Mouse (Mus musculus): ENCODE measurements at regions not wholly inside any gene's neighbourhood (a gene's known extent, or its start where the extent isn't known, plus 50 kb on each side); places are given as distances from the start of the nearest gene placed in this dataset.

DNA sequence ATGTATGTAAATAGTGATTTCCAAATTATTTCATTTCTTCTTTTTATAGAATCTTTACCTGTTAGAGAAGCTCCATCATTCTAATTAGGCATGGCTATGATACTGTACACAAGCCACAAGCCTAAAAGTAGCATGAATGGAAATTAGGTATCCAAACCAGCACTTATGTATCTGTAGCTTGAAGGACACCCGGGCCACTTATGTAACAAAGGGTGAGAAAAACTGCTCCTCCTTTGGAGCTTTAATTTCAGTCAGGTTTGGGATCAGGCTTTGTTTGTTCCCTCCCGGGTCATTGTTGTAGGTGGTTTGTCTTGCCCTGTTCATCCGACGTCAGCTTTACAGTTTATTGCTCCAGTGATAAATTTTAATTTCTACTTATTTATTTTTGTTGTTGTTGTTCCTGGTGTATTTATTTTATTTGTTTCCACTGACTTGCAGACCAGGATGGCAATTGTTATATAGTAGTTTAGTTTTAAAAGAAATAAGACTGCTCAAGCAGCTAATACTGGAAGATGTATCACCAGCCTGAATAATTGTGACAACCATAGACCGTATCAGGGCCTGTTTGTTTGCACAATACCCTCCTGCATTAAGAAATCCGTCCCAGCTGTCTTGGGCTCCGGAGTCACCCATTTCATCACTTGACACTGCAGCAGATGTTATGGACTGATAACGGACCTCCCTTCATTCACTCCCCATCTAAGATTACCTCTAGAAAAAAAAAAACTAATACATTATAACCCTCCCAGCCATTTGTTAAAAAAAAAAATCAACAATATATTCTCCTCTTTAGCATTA, 1181.7 kb upstream of the Celf2 start:
- ATAC-seq (ENCODE audit: low read depth) = no peak
- WGBS = 35% methylated on average over 8 of the region's 8 CpGs
- H3K9me3 ChIP-seq (ENCODE audit: control insufficient read depth, low read length) = no peaks in the 10 kb centered on the region
- H3K27me3 ChIP-seq (ENCODE audit: control insufficient read depth, insufficient read depth, low read length) = no peaks in the 10 kb centered on the region
- no peak overlapping the region for H3K4me3 ChIP-seq (ENCODE audit: low read depth, low read length)
- no peak overlapping the region for H3K9ac ChIP-seq (replicated peaks; ENCODE audit: low read depth, low read length)
- no peaks in the 10 kb centered on the region for H3K4me1 ChIP-seq (ENCODE audit: control insufficient read depth, insufficient read depth, low read length)
- H3K4me2 ChIP-seq (ENCODE audit: low read depth, low read length) = no peak overlapping the region
- no peaks in the 10 kb centered on the region for H3K36me3 ChIP-seq (ENCODE audit: control insufficient read depth, insufficient read depth, low read length)
- no peak overlapping the region for H3K27ac ChIP-seq (ENCODE audit: low read depth, low read length)

DNA sequence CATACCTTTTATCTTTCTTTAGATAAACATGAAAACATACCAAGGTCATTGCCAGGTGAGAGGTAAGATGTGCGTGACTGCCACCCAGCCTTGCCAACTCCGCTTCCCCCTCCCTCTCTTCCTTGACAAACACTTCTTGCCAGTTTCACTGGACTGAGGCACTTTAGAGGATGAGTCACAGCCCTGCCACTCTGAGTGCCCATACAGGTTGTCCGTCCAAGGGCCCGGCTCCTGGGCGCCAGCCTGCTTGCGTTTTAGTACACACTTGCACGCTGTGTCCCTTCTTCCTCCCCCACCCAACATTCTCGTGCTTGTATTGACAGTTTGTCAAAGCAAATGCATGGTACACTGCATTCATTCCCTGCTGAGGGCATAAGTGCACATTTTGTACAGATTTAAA, 1151.7 kb upstream of the 4930412O13Rik start:
- H3K4me3 ChIP-seq (ENCODE audit: low read depth, low read length) = no peak overlapping the region
- H3K27ac ChIP-seq (ENCODE audit: low read depth, low read length) = no peak overlapping the region
- no peaks in the 10 kb centered on the region for H3K9me3 ChIP-seq (ENCODE audit: control insufficient read depth, low read length)
- no peaks in the 10 kb centered on the region for H3K36me3 ChIP-seq (ENCODE audit: control insufficient read depth, insufficient read depth, low read length)
- H3K27me3 ChIP-seq (ENCODE audit: control insufficient read depth, insufficient read depth, low read length) = no peaks in the 10 kb centered on the region
- no peak overlapping the region for H3K9ac ChIP-seq (replicated peaks; ENCODE audit: low read depth, low read length)
- WGBS = 88% methylated on average over 8 of the region's 8 CpGs
- H3K4me2 ChIP-seq (ENCODE audit: low read depth, low read length) = no peak overlapping the region
- ATAC-seq (ENCODE audit: low read depth) = no peak
- H3K4me1 ChIP-seq (ENCODE audit: control insufficient read depth, insufficient read depth, low read length) = no peaks in the 10 kb centered on the region

- Histone ChIP-seq H3K27ac (ENCODE audit: low read depth, low read length) (no peak overlapping the region), H3K9ac (replicated peaks; ENCODE audit: low read depth, low read length) (no peak overlapping the region), H3K36me3 (ENCODE audit: control insufficient read depth, insufficient read depth, low read length) (no peaks in the 10 kb centered on the region), H3K27me3 (ENCODE audit: control insufficient read depth, insufficient read depth, low read length) (no peaks in the 10 kb centered on the region), H3K4me3 (ENCODE audit: low read depth, low read length) (no peak overlapping the region), H3K4me1 (ENCODE audit: control insufficient read depth, insufficient read depth, low read length) (no peaks in the 10 kb centered on the region), H3K9me3 (ENCODE audit: control insufficient read depth, low read length) (no peaks in the 10 kb centered on the region), H3K4me2 (ENCODE audit: low read depth, low read length) (no peak overlapping the region)
- 19% methylated on average over 1 of the region's 1 CpGs for WGBS
- ATAC-seq (ENCODE audit: low read depth) = no peak
Measured at GRCm38 (mm10) chr2:8754142-8754541, 1126.9 kb upstream of the 4930412O13Rik start.

DNA sequence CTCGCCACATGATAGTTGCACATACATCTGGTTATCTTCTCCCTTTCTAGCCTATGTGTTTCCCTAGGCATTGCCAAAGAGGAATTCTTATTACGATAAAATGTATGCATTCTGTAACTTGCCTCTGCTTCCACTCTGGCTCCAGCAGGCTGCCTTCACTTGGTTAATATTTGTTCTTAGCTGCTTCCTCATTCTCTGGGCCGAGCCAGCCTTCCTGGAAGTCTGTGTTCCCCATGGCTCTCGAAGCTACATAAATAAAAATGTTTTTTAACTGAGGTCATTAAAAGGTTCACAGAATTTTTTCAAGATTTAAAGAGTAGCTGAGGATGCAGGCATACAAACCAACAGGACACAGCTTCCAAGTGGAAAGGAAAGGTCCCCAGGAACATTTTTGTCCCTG, 1124.5 kb upstream of the 4930412O13Rik start:
- Histone ChIP-seq H3K4me2 (ENCODE audit: low read depth, low read length) (no peak overlapping the region), H3K27ac (ENCODE audit: low read depth, low read length) (no peak overlapping the region), H3K36me3 (ENCODE audit: control insufficient read depth, insufficient read depth, low read length) (no peaks in the 10 kb centered on the region), H3K9ac (replicated peaks; ENCODE audit: low read depth, low read length) (no peak overlapping the region), H3K9me3 (ENCODE audit: control insufficient read depth, low read length) (no peaks in the 10 kb centered on the region), H3K4me1 (ENCODE audit: control insufficient read depth, insufficient read depth, low read length) (no peaks in the 10 kb centered on the region), H3K27me3 (ENCODE audit: control insufficient read depth, insufficient read depth, low read length) (no peaks in the 10 kb centered on the region), H3K4me3 (ENCODE audit: low read depth, low read length) (no peak overlapping the region)
- no peak for ATAC-seq (ENCODE audit: low read depth)
- WGBS = 68% methylated on average over 4 of the region's 4 CpGs

GRCm38 (mm10) chr2:8770636-8771035, 1110.4 kb upstream of the 4930412O13Rik start:
- H3K9me3 ChIP-seq (ENCODE audit: control insufficient read depth, low read length) = no peaks in the 10 kb centered on the region
- H3K27me3 ChIP-seq (ENCODE audit: control insufficient read depth, insufficient read depth, low read length) = no peaks in the 10 kb centered on the region
- H3K27ac ChIP-seq (ENCODE audit: low read depth, low read length) = no peak overlapping the region
- no peaks in the 10 kb centered on the region for H3K4me1 ChIP-seq (ENCODE audit: control insufficient read depth, insufficient read depth, low read length)
- H3K9ac ChIP-seq (replicated peaks; ENCODE audit: low read depth, low read length) = no peak overlapping the region
- no peak overlapping the region for H3K4me2 ChIP-seq (ENCODE audit: low read depth, low read length)
- ATAC-seq (ENCODE audit: low read depth) = no peak
- no peaks in the 10 kb centered on the region for H3K36me3 ChIP-seq (ENCODE audit: control insufficient read depth, insufficient read depth, low read length)
- no peak overlapping the region for H3K4me3 ChIP-seq (ENCODE audit: low read depth, low read length)
- WGBS = 85% methylated on average over 4 of the region's 4 CpGs

DNA sequence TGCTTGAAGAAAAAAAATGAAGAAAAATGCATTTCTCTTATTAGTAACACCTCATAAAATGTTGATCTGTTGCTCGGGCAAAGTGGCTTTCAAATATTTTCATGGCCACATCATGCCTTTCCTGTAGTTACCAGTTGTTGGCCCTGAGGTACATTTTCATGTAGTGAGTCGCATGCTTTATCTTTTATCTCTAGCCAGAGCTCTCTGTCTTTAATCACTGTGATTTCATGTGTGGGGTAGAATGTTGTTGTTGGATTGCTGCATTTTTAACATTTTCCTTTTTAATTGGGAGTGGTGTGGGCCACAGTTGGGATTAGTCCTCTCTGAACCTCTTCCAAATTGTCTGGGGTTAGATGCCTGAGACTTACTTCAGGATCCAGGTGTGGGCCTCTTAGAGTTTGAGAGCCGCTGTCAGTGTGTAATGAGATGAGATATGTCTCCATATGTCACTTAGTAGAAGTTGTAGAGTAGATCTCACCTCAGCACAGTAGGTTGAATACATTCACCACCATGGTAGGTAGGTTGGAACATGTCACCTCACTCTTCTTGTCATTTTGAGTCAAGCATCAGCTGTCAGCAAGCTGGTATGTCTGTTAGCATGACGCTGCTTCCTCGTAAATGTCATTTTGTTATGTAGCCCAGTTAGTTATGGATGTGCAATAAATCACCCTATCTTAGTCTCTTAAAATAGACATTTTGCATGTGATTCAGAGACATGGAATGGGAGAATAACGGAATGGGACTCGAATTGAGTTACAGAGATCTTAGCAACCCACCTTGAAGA, 1099.7 kb upstream of the 4930412O13Rik start:
- H3K36me3 ChIP-seq (ENCODE audit: control insufficient read depth, insufficient read depth, low read length) = no peaks in the 10 kb centered on the region
- no peaks in the 10 kb centered on the region for H3K27me3 ChIP-seq (ENCODE audit: control insufficient read depth, insufficient read depth, low read length)
- H3K4me2 ChIP-seq (ENCODE audit: low read depth, low read length) = no peak overlapping the region
- H3K9ac ChIP-seq (replicated peaks; ENCODE audit: low read depth, low read length) = no peak overlapping the region
- H3K4me3 ChIP-seq (ENCODE audit: low read depth, low read length) = no peak overlapping the region
- H3K9me3 ChIP-seq (ENCODE audit: control insufficient read depth, low read length) = no peaks in the 10 kb centered on the region
- H3K27ac ChIP-seq (ENCODE audit: low read depth, low read length) = no peak overlapping the region
- no peak for ATAC-seq (ENCODE audit: low read depth)
- no peaks in the 10 kb centered on the region for H3K4me1 ChIP-seq (ENCODE audit: control insufficient read depth, insufficient read depth, low read length)
- 84% methylated on average over 7 of the region's 7 CpGs for whole genome bisulfite sequencing

DNA sequence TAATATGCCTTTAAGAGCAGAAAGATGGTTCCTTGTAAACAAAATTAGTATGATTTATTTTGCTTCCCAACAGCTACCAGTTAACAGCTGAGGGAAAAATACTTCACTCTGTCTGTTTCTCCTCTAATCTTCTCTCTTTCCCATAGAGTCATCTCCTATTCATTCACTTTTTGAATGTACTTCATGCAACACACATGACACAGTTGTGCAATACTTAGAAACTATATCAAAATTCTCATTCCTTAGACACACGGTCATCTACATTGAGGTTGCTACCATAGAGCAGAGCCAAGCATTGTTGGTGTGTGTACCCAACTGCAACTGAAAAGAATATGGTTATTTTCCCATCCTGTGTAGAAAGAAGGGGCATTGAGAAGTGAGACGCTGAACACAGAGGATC, 1098.8 kb upstream of the 4930412O13Rik start:
- 90% methylated on average over 2 of the region's 2 CpGs for WGBS
- no peaks in the 10 kb centered on the region for H3K36me3 ChIP-seq (ENCODE audit: control insufficient read depth, insufficient read depth, low read length)

DNA sequence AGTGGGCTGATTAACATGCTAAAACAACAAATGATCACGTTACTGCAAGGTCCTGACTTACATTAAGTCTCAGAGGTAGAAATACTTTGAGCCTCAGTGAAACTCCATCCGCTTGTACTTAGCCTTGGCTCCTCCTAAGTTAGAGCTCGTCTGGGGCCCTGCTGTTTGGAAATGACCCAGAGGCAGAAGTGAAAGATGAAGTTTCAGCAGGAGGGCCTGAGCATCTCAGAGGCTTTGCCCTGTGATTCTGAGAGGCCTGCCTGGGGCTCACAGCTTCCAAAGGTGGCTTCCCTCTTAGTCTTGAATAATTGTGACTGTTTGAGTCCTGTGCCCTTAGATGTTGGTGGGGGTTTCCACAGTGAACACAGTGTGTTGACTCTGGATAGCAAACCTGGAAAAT, 1079.0 kb upstream of the 4930412O13Rik start:
- Histone ChIP-seq H3K4me1 (ENCODE audit: control insufficient read depth, insufficient read depth, low read length) (no peaks in the 10 kb centered on the region), H3K9ac (replicated peaks; ENCODE audit: low read depth, low read length) (no peak overlapping the region), H3K27me3 (ENCODE audit: control insufficient read depth, insufficient read depth, low read length) (no peaks in the 10 kb centered on the region), H3K4me2 (ENCODE audit: low read depth, low read length) (no peak overlapping the region), H3K27ac (ENCODE audit: low read depth, low read length) (no peak overlapping the region), H3K4me3 (ENCODE audit: low read depth, low read length) (no peak overlapping the region), H3K9me3 (ENCODE audit: control insufficient read depth, low read length) (no peaks in the 10 kb centered on the region), H3K36me3 (ENCODE audit: control insufficient read depth, insufficient read depth, low read length) (no peaks in the 10 kb centered on the region)
- WGBS = 40% methylated on average over 3 of the region's 3 CpGs
- no peak for ATAC-seq (ENCODE audit: low read depth)

More for the DNA sequence above, 1098.8 kb upstream of the 4930412O13Rik start:
- Histone ChIP-seq H3K4me2 (ENCODE audit: low read depth, low read length) (no peak overlapping the region), H3K27ac (ENCODE audit: low read depth, low read length) (no peak overlapping the region), H3K9me3 (ENCODE audit: control insufficient read depth, low read length) (no peaks in the 10 kb centered on the region), H3K4me1 (ENCODE audit: control insufficient read depth, insufficient read depth, low read length) (no peaks in the 10 kb centered on the region), H3K27me3 (ENCODE audit: control insufficient read depth, insufficient read depth, low read length) (no peaks in the 10 kb centered on the region), H3K9ac (replicated peaks; ENCODE audit: low read depth, low read length) (no peak overlapping the region), H3K4me3 (ENCODE audit: low read depth, low read length) (no peak overlapping the region)
- no peak for ATAC-seq (ENCODE audit: low read depth)

DNA sequence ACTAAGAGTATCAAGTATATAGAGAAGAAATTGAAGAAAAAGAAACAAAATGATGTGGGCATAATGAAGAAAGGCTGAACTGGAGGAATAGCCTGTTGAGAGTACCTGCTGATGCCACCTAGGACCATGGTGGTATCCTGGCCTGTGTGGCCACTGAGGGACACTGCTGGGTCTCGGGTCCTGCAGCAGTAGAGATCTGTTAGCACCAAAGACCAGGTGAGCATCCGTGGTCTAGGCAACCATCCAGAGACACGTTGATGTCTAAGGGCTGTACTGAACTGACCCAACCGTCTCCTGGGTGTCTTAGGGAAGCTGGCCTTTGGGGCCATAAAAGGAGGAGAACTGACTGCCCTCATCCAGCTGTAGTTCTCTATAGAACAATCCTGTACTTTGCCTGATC, 1071.4 kb upstream of the 4930412O13Rik start:
- Histone ChIP-seq H3K9ac (replicated peaks; ENCODE audit: low read depth, low read length) (no peak overlapping the region), H3K4me1 (ENCODE audit: control insufficient read depth, insufficient read depth, low read length) (no peaks in the 10 kb centered on the region), H3K27me3 (ENCODE audit: control insufficient read depth, insufficient read depth, low read length) (no peaks in the 10 kb centered on the region), H3K9me3 (ENCODE audit: control insufficient read depth, low read length) (no peaks in the 10 kb centered on the region), H3K27ac (ENCODE audit: low read depth, low read length) (no peak overlapping the region), H3K4me3 (ENCODE audit: low read depth, low read length) (no peak overlapping the region), H3K36me3 (ENCODE audit: control insufficient read depth, insufficient read depth, low read length) (no peaks in the 10 kb centered on the region), H3K4me2 (ENCODE audit: low read depth, low read length) (no peak overlapping the region)
- 91% methylated on average over 4 of the region's 4 CpGs for WGBS
- ATAC-seq (ENCODE audit: low read depth) = no peak

Measured in neural tube, embryonic 14.5 days (tissue).